Mouse (Mus musculus): Measurements from ENCODE around the gene Psmb9. TPM values are rescaled to one million over a fixed set of nuclear protein-coding genes. Genes with fewer than 3 reads are reported as not detected.
"Not testable (repeated sequence)": the region's sequence is repeated elsewhere in the genome, so short reads cannot be mapped to it uniquely, and the experiment has no call there.

Gene Psmb9
- polyA plus RNA-seq, 1 experiment from 2014 or later, result 9.6 TPM

- H3K36me3 ChIP-seq (ENCODE audit: control insufficient read depth, insufficient read depth); H3K9ac ChIP-seq (ENCODE audit: low read depth, low read length); H3K27me3 ChIP-seq (ENCODE audit: control insufficient read depth, insufficient read depth, low read depth, low read length); H3K27ac ChIP-seq (ENCODE audit: low read length); H3K4me1 ChIP-seq (ENCODE audit: control insufficient read depth, low read depth, low read length); H3K4me3 ChIP-seq (ENCODE audit: low read depth, low read length); H3K9me3 ChIP-seq (replicated peaks; ENCODE audit: control insufficient read depth, low read length); ATAC-seq (ENCODE audit: low read depth); H3K4me2 ChIP-seq (ENCODE audit: low read depth, low read length): not testable (repeated sequence)
- 84% methylated on average over 3 of the region's 7 CpGs for WGBS (ENCODE audit: insufficient replicate concordance)
Observed at GRCm38 (mm10) chr17:34219801-34220200, 32.2 kb upstream of the Psmb9 start.

GRCm38 (mm10) chr17:34219096-34219495 lies 31.5 kb upstream of the Psmb9 start:
- WGBS (ENCODE audit: insufficient replicate concordance), result 82% methylated on average over 8 of the region's 11 CpGs
- H3K4me2 ChIP-seq (ENCODE audit: low read depth, low read length); H3K27me3 ChIP-seq (ENCODE audit: control insufficient read depth, insufficient read depth, low read depth, low read length); ATAC-seq (ENCODE audit: low read depth); H3K9me3 ChIP-seq (replicated peaks; ENCODE audit: control insufficient read depth, low read length); H3K4me1 ChIP-seq (ENCODE audit: control insufficient read depth, low read depth, low read length); H3K27ac ChIP-seq (ENCODE audit: low read length); H3K9ac ChIP-seq (ENCODE audit: low read depth, low read length); H3K4me3 ChIP-seq (ENCODE audit: low read depth, low read length); H3K36me3 ChIP-seq (ENCODE audit: control insufficient read depth, insufficient read depth): not testable (repeated sequence)

- Histone ChIP-seq H3K27ac (ENCODE audit: low read length) (no peak overlapping the region), H3K4me2 (ENCODE audit: low read depth, low read length) (no peak overlapping the region), H3K27me3 (ENCODE audit: control insufficient read depth, insufficient read depth, low read depth, low read length) (no peaks in the 10 kb centered on the region; the same call in 1 of the 2 replicates), H3K36me3 (ENCODE audit: control insufficient read depth, insufficient read depth) (no peaks in the 10 kb centered on the region), H3K9ac (ENCODE audit: low read depth, low read length) (no peak overlapping the region), H3K4me3 (ENCODE audit: low read depth, low read length) (no peak overlapping the region), H3K4me1 (ENCODE audit: control insufficient read depth, low read depth, low read length) (no peaks in the 10 kb centered on the region), H3K9me3 (replicated peaks; ENCODE audit: control insufficient read depth, low read length) (0 out of 2 replicates have a peak, but pooled peaks cover 2% of the 10 kb centered on the region)
- ATAC-seq (ENCODE audit: low read depth), result no peak
- 79% methylated on average over 11 of the region's 11 CpGs for WGBS (ENCODE audit: insufficient replicate concordance)
Observed at GRCm38 (mm10) chr17:34218675-34219074, 31.1 kb upstream of the Psmb9 start.

DNA sequence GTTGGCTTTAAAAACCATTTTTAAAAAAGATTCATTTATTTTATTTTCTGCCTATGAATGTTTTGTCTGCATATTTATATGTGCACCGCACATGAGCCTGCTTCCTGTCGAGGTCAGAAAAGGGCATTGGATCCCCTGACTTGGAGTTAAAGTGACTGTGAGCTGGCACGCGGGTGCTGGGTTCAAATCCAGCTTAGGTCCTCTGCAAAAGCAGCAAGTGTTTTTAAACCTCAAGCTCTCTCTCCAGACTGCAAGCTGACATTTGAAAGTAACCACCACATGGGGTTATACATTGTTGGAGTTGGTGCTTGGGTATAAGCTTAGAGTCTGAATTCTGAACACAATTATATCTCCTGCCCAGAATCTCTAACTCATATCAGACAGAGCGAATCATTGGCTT lies 30.4 kb upstream of the Psmb9 start:
- Histone ChIP-seq H3K9me3 (replicated peaks; ENCODE audit: control insufficient read depth, low read length) (0 out of 2 replicates have a peak, but pooled peaks cover 2% of the 10 kb centered on the region), H3K4me1 (ENCODE audit: control insufficient read depth, low read depth, low read length) (no peaks in the 10 kb centered on the region), H3K27me3 (ENCODE audit: control insufficient read depth, insufficient read depth, low read depth, low read length) (no peaks in the 10 kb centered on the region; the same call in 1 of the 2 replicates), H3K4me2 (ENCODE audit: low read depth, low read length) (no peak overlapping the region), H3K27ac (ENCODE audit: low read length) (no peak overlapping the region), H3K9ac (ENCODE audit: low read depth, low read length) (no peak overlapping the region), H3K36me3 (ENCODE audit: control insufficient read depth, insufficient read depth) (no peaks in the 10 kb centered on the region), H3K4me3 (ENCODE audit: low read depth, low read length) (no peak overlapping the region)
- ATAC-seq (ENCODE audit: low read depth), result no peak
- WGBS (ENCODE audit: insufficient replicate concordance), result 64% methylated on average over 5 of the region's 5 CpGs

GRCm38 (mm10) chr17:34217216-34217928 lies 29.8 kb upstream of the Psmb9 start:
- 0 out of 2 replicates have a peak, but pooled peaks cover 2% of the 10 kb centered on the region for H3K9me3 ChIP-seq (replicated peaks; ENCODE audit: control insufficient read depth, low read length)
- no peak for ATAC-seq (ENCODE audit: low read depth)
- no peaks in the 10 kb centered on the region for H3K4me1 ChIP-seq (ENCODE audit: control insufficient read depth, low read depth, low read length)
- no peak overlapping the region for H3K9ac ChIP-seq (ENCODE audit: low read depth, low read length)
- H3K27ac ChIP-seq (ENCODE audit: low read length), result no peak overlapping the region
- H3K27me3 ChIP-seq (ENCODE audit: control insufficient read depth, insufficient read depth, low read depth, low read length), result no peaks in the 10 kb centered on the region; the same call in 1 of the 2 replicates
- no peak overlapping the region for H3K4me3 ChIP-seq (ENCODE audit: low read depth, low read length)
- 63% methylated on average over 8 of the region's 8 CpGs for WGBS (ENCODE audit: insufficient replicate concordance)
- H3K36me3 ChIP-seq (ENCODE audit: control insufficient read depth, insufficient read depth), result no peaks in the 10 kb centered on the region
- H3K4me2 ChIP-seq (ENCODE audit: low read depth, low read length), result no peak overlapping the region

DNA sequence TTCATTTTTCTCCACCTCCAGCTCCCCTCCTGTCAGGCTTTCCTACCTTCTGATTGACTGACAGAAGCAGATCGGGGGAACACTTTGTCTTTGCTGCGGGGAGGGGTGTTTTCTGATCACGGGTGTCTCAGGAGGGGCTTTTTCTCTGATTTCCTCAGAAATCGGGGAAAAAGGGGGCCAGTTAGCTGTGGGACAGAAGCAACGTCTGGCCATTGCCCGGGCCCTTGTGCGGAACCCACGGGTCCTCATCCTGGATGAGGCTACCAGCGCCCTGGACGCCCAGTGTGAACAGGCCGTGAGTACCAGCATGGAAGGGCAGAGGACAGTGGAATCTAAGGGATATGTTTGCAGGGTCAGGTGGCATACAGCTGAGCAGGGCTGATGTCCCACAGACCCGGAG lies 27.6 kb upstream of the Psmb9 start:
- Histone ChIP-seq H3K36me3 (ENCODE audit: control insufficient read depth, insufficient read depth) (no peaks in the 10 kb centered on the region), H3K9ac (ENCODE audit: low read depth, low read length) (no peak overlapping the region), H3K27me3 (ENCODE audit: control insufficient read depth, insufficient read depth, low read depth, low read length) (no peaks in the 10 kb centered on the region; the same call in 1 of the 2 replicates), H3K4me3 (ENCODE audit: low read depth, low read length) (no peak overlapping the region), H3K9me3 (replicated peaks; ENCODE audit: control insufficient read depth, low read length) (0 out of 2 replicates have a peak, but pooled peaks cover 2% of the 10 kb centered on the region), H3K4me1 (ENCODE audit: control insufficient read depth, low read depth, low read length) (peaks cover 7% of the 10 kb centered on the region), H3K27ac (ENCODE audit: low read length) (no peak overlapping the region), H3K4me2 (ENCODE audit: low read depth, low read length) (no peak overlapping the region)
- no peak for ATAC-seq (ENCODE audit: low read depth)
- 75% methylated on average over 12 of the region's 12 CpGs for WGBS (ENCODE audit: insufficient replicate concordance)

GRCm38 (mm10) chr17:34213936-34214335 lies 26.4 kb upstream of the Psmb9 start:
- no peak overlapping the region for H3K4me2 ChIP-seq (ENCODE audit: low read depth, low read length)
- no peaks in the 10 kb centered on the region; the same call in 1 of the 2 replicates for H3K27me3 ChIP-seq (ENCODE audit: control insufficient read depth, insufficient read depth, low read depth, low read length)
- H3K9ac ChIP-seq (ENCODE audit: low read depth, low read length), result no peak overlapping the region
- H3K4me3 ChIP-seq (ENCODE audit: low read depth, low read length), result no peak overlapping the region
- no peaks in the 10 kb centered on the region for H3K36me3 ChIP-seq (ENCODE audit: control insufficient read depth, insufficient read depth)
- H3K9me3 ChIP-seq (replicated peaks; ENCODE audit: control insufficient read depth, low read length), result no peaks in the 10 kb centered on the region
- H3K27ac ChIP-seq (ENCODE audit: low read length), result no peak overlapping the region
- WGBS (ENCODE audit: insufficient replicate concordance), result 81% methylated on average over 21 of the region's 21 CpGs
- H3K4me1 ChIP-seq (ENCODE audit: control insufficient read depth, low read depth, low read length), result peaks cover 7% of the 10 kb centered on the region
- no peak for ATAC-seq (ENCODE audit: low read depth)

GRCm38 (mm10) chr17:34211746-34212365 lies 24.3 kb upstream of the Psmb9 start:
- Histone ChIP-seq H3K27me3 (ENCODE audit: control insufficient read depth, insufficient read depth, low read depth, low read length) (no peaks in the 10 kb centered on the region; the same call in 1 of the 2 replicates), H3K4me3 (ENCODE audit: low read depth, low read length) (no peak overlapping the region), H3K9ac (ENCODE audit: low read depth, low read length) (no peak overlapping the region), H3K4me1 (ENCODE audit: control insufficient read depth, low read depth, low read length) (peaks cover 7% of the 10 kb centered on the region), H3K9me3 (replicated peaks; ENCODE audit: control insufficient read depth, low read length) (no peaks in the 10 kb centered on the region), H3K4me2 (ENCODE audit: low read depth, low read length) (no peak overlapping the region), H3K27ac (ENCODE audit: low read length) (no peak overlapping the region), H3K36me3 (ENCODE audit: control insufficient read depth, insufficient read depth) (no peaks in the 10 kb centered on the region)
- ATAC-seq (ENCODE audit: low read depth), result no peak
- WGBS (ENCODE audit: insufficient replicate concordance), result 29% methylated on average over 23 of the region's 23 CpGs

- 10% methylated on average over 3 of the region's 3 CpGs for WGBS (ENCODE audit: insufficient replicate concordance)
- Histone ChIP-seq H3K4me3 (ENCODE audit: low read depth, low read length) (no peak overlapping the region), H3K36me3 (ENCODE audit: control insufficient read depth, insufficient read depth) (no peaks in the 10 kb centered on the region), H3K27ac (ENCODE audit: low read length) (no peak overlapping the region; the same call in 1 of the 2 replicates), H3K4me2 (ENCODE audit: low read depth, low read length) (no peak overlapping the region), H3K4me1 (ENCODE audit: control insufficient read depth, low read depth, low read length) (peaks cover 9% of the 10 kb centered on the region), H3K9me3 (replicated peaks; ENCODE audit: control insufficient read depth, low read length) (no peaks in the 10 kb centered on the region), H3K9ac (ENCODE audit: low read depth, low read length) (no peak overlapping the region), H3K27me3 (ENCODE audit: control insufficient read depth, insufficient read depth, low read depth, low read length) (no peaks in the 10 kb centered on the region; the same call in 1 of the 2 replicates)
- peak; percentile 79 for ATAC-seq (ENCODE audit: low read depth)
Observed at GRCm38 (mm10) chr17:34210599-34210998, 23.0 kb upstream of the Psmb9 start.

Measured in liver, embryonic 16.5 days (tissue).